Mouse (Mus musculus): Measurements from ENCODE around the gene Vapb. TPM values are rescaled to one million over a fixed set of nuclear protein-coding genes. Genes with fewer than 3 reads are reported as not detected.

Gene Vapb
- polyA plus RNA-seq, 1 experiment from 2014 or later: 5.1 TPM

DNA sequence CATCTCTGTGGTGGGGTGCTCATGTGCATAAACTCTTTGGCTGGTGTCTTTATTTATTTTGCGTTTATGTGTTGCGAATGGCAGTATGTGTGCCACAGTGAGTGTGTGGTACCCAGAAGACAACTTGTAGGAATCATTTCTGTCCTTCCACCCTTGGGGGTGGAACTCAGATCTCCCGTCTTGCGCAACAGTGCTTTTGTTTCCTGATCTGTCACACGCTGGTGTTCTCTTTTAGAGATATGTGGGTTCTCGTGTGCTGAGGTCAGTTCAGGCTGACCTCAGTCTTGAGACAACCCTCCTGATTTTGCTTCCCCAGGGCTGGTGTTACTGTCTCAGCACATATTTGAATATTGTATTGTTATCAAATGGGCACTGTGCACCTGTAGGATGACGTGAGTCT, 1.8 kb downstream of the Vapb start:
- Histone ChIP-seq H3K9me3 (replicated peaks) (no peaks in the 10 kb centered on the region), H3K36me3 (replicated peaks) (no peaks in the 10 kb centered on the region), H3K4me1 (replicated peaks) (peaks cover 44% of the 10 kb centered on the region), H3K4me3 (replicated peaks) (no peak overlapping the region), H3K27me3 (no peaks in the 10 kb centered on the region), H3K4me2 (no peak overlapping the region), H3K27ac (replicated peaks) (no peak overlapping the region), H3K9ac (no peak overlapping the region)
- 67% methylated on average over 7 of the region's 7 CpGs for WGBS (ENCODE audit: insufficient replicate concordance)
- ATAC-seq (ENCODE audit: insufficient read depth): no peak

DNA sequence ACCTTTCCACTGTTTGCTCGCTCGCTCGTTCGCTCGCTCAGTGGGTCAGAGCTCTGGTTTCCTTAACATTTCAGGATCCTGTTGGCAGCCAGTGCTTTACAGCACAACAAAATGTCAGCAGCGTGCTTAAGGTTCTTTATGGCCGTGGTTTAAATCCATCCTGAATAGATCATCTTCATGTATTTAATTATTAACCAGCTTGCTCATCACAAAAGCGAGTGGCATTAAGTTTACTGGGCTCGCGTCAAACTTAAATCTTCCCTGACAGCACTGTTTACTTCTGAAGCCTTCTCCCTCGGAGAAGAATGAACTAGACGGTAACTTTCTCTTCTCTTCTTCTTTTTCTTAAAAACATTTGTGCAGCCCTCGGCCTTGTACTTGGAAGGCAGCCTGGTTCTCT, 4.8 kb downstream of the Vapb start:
- Histone ChIP-seq H3K4me2 (no peak overlapping the region), H3K4me3 (replicated peaks) (no peak overlapping the region), H3K36me3 (replicated peaks) (no peaks in the 10 kb centered on the region), H3K9me3 (replicated peaks) (no peaks in the 10 kb centered on the region), H3K9ac (no peak overlapping the region), H3K4me1 (replicated peaks) (peaks cover 52% of the 10 kb centered on the region), H3K27ac (replicated peaks) (no peak overlapping the region), H3K27me3 (no peaks in the 10 kb centered on the region)
- WGBS (ENCODE audit: insufficient replicate concordance): 78% methylated on average over 13 of the region's 13 CpGs
- ATAC-seq (ENCODE audit: insufficient read depth): no peak

DNA sequence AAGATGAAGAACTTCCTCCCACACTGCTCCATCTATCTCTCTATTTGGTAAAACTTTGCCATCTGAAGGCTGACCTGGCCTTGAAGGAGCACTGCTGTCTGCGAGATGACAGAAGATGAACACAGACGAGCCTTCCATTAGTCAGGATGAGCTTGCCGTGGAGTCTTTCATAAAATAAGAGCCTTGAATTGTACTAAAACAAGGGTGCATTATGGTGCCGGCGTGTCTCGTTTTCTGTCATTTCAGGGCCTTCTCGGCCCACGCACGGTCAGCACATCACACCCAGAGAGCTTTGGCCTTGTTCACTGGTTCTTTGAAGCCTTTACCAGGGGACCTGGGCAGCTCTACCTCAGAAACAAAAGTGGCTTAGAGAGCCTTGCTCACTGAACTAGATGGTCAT, 5.4 kb downstream of the Vapb start:
- Histone ChIP-seq H3K27me3 (no peaks in the 10 kb centered on the region), H3K4me3 (replicated peaks) (no peak overlapping the region), H3K27ac (replicated peaks) (no peak overlapping the region), H3K4me1 (replicated peaks) (peaks cover 47% of the 10 kb centered on the region), H3K9ac (no peak overlapping the region), H3K9me3 (replicated peaks) (no peaks in the 10 kb centered on the region), H3K4me2 (no peak overlapping the region), H3K36me3 (replicated peaks) (no peaks in the 10 kb centered on the region)
- WGBS (ENCODE audit: insufficient replicate concordance): 73% methylated on average over 9 of the region's 9 CpGs
- ATAC-seq (ENCODE audit: insufficient read depth): no peak

DNA sequence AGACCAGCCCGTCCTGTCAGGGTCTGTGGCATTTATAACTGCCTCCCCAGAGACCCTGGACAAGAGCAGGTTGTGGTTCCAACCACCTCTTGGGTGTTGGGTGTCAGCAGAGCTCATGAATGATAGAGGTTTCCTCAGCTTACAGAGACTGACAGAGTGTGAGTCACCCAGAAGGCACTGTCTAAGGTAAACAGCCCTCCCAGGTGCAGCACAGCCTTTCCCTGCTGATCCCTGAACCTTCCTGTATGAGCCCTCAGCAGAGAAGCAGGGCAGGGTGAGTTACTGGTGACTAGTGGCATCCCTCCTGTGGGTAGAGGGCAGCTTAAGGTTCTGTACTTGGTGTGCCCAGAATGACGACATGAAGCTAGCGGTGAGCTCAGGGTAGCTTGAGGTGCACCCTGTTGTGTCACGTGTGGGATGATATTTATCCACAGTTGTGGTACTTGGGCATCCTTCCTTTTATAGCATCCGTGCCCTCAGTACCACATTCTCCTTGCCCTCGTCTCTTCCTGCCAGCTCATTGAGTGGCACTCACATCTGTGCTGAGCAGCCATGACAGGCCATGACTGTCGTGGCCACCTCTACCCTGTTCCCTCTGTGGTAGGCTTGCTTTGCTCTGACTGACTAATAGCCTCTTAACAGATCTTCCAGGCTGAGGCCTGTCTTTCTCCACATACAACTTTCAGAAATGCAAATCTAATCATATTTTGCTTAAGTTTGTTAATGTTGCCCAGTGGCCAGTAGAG, 6.9 kb downstream of the Vapb start:
- no peak for ATAC-seq (ENCODE audit: insufficient read depth)
- Histone ChIP-seq H3K4me3 (replicated peaks) (no peak overlapping the region), H3K9ac (no peak overlapping the region), H3K27me3 (no peaks in the 10 kb centered on the region), H3K9me3 (replicated peaks) (no peaks in the 10 kb centered on the region), H3K4me2 (no peak overlapping the region), H3K4me1 (replicated peaks) (peaks cover 32% of the 10 kb centered on the region), H3K27ac (replicated peaks) (no peak overlapping the region), H3K36me3 (replicated peaks) (no peaks in the 10 kb centered on the region)
- WGBS (ENCODE audit: insufficient replicate concordance): 66% methylated on average over 7 of the region's 7 CpGs

DNA sequence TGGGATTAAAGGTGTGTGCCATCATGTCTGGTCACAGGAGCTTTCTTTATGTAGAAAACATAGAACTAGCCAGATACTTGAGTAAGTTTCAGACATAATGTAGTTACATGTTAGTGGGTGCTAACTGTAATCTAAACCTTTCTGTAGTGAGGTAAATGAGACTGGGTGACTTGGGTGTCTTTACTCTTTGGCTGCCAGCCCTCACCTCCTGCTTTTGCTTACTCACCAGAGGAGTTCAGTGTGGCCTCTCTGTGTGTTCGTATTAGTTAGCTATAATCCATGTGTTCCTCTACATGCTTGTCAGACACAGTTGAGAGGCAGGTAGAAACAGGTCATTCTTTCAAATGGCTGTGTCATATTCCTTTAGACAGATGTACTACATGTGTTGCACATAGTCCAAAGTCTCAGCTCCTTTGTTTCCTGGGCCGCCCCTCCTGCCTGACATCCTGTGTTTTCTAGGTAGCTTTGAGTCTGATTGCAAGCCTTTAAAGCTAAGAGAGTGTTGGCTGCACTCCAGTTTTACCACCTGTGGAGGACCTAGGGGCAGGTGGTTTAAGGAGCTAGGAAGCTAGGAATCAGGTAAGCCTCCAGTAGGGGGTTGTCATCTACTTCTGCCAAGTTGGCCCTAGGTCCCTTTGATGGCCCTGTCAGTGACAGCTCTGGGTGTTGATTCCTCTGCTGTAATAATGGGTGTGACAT, 11.8 kb downstream of the Vapb start:
- H3K27ac ChIP-seq (replicated peaks): no peak overlapping the region

DNA sequence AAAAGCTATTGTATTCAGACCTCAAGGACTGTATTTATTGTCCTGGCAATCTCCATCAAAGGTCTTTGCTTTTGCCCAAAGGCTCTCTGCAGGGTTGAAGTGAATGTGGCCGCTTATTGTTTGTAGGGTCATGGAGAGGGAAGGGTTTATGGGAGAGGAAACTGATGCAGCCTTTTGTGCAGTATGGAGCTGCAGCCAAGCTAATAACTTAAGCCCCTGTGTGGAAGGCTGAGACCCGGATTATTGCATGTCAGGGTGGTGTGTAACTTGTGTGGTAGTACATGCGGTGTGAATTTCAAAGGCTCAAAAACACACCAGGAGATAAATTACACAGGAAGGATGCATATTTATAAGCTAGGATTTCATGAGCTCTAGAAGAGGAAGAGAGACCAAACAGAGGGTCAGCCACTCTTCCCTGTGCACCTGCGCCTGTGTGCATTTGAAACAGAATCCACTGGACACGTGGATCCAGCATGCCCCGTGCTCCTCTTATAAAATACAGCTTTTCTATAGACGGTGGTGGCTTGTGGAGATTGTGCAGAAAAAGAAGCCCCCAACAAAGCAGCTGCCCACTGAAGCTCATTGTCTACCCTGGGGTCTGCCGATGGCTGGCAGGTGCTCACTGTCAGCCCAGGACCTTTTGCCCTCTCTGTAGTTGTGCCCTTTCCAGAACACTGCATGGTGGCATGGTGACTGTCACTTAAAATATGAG, 18.3 kb downstream of the Vapb start:
- H3K4me3 ChIP-seq (replicated peaks): no peak overlapping the region
- no peak overlapping the region for H3K4me2 ChIP-seq
- no peaks in the 10 kb centered on the region for H3K9me3 ChIP-seq (replicated peaks)
- ATAC-seq (ENCODE audit: insufficient read depth): no peak
- 66% methylated on average over 8 of the region's 8 CpGs for WGBS (ENCODE audit: insufficient replicate concordance)
- no peak overlapping the region for H3K27ac ChIP-seq (replicated peaks)
- H3K4me1 ChIP-seq (replicated peaks): peaks cover 10% of the 10 kb centered on the region
- H3K36me3 ChIP-seq (replicated peaks): no peaks in the 10 kb centered on the region
- H3K9ac ChIP-seq: no peak overlapping the region
- no peaks in the 10 kb centered on the region for H3K27me3 ChIP-seq

More for the DNA sequence above, 11.8 kb downstream of the Vapb start:
- H3K27me3 ChIP-seq: no peaks in the 10 kb centered on the region
- H3K4me1 ChIP-seq (replicated peaks): peaks cover 13% of the 10 kb centered on the region
- no peaks in the 10 kb centered on the region for H3K36me3 ChIP-seq (replicated peaks)
- 62% methylated on average over 2 of the region's 2 CpGs for WGBS (ENCODE audit: insufficient replicate concordance)
- ATAC-seq (ENCODE audit: insufficient read depth): no peak
- no peak overlapping the region for H3K4me2 ChIP-seq
- no peak overlapping the region for H3K4me3 ChIP-seq (replicated peaks)
- no peak overlapping the region for H3K9ac ChIP-seq
- H3K9me3 ChIP-seq (replicated peaks): no peaks in the 10 kb centered on the region

DNA sequence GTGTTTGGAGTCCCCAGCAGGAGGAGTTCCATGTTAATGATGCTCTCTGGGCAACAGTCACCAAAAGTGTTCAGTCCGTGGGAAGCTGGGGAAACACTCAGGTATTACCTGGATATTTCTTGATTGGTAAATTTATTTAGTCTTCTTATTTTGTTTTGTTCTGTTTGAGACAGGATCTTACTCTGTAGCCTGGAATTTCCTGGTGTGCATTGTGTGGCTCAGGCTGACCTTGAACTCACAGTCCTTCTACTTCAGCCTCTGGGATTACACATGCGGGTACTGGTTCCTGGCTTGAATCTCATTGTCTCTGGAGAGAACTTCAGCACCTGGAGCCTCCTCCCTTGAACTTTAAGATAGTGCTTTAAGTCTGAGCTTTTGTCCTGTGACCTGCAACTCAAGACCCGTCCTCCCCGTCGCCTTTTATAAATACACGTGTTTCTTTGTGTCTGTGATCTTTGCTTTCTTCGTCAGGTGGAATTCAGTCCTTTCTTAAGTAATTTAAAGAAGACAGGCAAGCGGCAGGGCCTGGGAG, 20.4 kb downstream of the Vapb start:
- Histone ChIP-seq H3K4me1 (replicated peaks) (peaks cover 11% of the 10 kb centered on the region), H3K27ac (replicated peaks) (no peak overlapping the region), H3K36me3 (replicated peaks) (no peaks in the 10 kb centered on the region), H3K9ac (no peak overlapping the region), H3K4me3 (replicated peaks) (no peak overlapping the region), H3K4me2 (no peak overlapping the region), H3K27me3 (no peaks in the 10 kb centered on the region), H3K9me3 (replicated peaks) (no peaks in the 10 kb centered on the region)
- ATAC-seq (ENCODE audit: insufficient read depth): no peak
- 73% methylated on average over 8 of the region's 8 CpGs for WGBS (ENCODE audit: insufficient replicate concordance)

DNA sequence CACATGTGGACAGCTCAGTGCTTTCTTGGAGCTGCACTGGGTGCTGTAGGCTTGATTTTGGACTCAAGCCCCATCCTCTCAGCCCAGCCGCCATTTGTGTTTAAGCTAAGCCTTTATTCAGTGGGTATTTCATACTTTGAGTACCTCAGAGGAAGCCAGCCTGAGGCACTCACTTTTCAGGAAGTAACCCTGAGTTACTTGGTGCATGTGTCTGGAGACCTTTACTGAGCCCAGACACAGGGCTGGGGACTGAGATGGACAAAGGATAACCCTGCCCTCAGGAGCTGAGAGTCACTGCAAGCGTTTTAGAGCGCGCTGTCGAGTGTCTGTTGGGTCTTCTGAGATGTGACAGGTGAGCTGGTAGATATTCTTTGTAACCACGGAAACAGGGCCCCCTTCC, 23.3 kb downstream of the Vapb start:
- Histone ChIP-seq H3K4me1 (replicated peaks) (peaks cover 11% of the 10 kb centered on the region), H3K9me3 (replicated peaks) (no peaks in the 10 kb centered on the region), H3K27ac (replicated peaks) (no peak overlapping the region), H3K9ac (no peak overlapping the region), H3K27me3 (no peaks in the 10 kb centered on the region), H3K4me3 (replicated peaks) (no peak overlapping the region), H3K4me2 (no peak overlapping the region), H3K36me3 (replicated peaks) (0 out of 2 replicates have a peak, but pooled peaks cover 6% of the 10 kb centered on the region)
- no peak for ATAC-seq (ENCODE audit: insufficient read depth)
- WGBS (ENCODE audit: insufficient replicate concordance): 64% methylated on average over 6 of the region's 6 CpGs

DNA sequence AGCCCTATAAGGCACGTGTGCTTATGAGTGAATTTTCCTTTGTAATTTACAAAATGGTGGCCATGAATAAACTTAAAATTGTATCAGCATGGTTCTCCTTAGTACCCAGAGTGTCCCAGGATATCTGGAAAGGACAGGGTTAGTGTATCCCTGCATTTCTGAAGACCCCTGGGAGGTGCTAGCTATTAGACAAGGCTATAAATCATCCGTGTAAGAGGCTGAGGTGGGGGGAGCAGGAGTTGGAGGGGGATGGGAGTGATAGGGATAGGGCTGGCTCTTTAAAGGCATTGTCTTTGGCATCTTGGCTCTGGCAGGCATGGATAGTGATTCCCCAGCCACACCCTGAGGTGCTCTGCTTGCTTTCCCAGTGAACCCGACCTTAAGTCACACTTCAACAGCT, 27.3 kb downstream of the Vapb start:
- peaks cover 19% of the 10 kb centered on the region for H3K4me1 ChIP-seq (replicated peaks)
- 0 out of 2 replicates have a peak, but pooled peaks cover 6% of the 10 kb centered on the region for H3K36me3 ChIP-seq (replicated peaks)
- no peak overlapping the region for H3K9ac ChIP-seq
- H3K27ac ChIP-seq (replicated peaks): no peak overlapping the region
- H3K27me3 ChIP-seq: no peaks in the 10 kb centered on the region
- H3K9me3 ChIP-seq (replicated peaks): no peaks in the 10 kb centered on the region
- H3K4me3 ChIP-seq (replicated peaks): no peak overlapping the region
- H3K4me2 ChIP-seq: no peak overlapping the region
- ATAC-seq (ENCODE audit: insufficient read depth): no peak
- WGBS (ENCODE audit: insufficient replicate concordance): 55% methylated on average over 3 of the region's 3 CpGs

DNA sequence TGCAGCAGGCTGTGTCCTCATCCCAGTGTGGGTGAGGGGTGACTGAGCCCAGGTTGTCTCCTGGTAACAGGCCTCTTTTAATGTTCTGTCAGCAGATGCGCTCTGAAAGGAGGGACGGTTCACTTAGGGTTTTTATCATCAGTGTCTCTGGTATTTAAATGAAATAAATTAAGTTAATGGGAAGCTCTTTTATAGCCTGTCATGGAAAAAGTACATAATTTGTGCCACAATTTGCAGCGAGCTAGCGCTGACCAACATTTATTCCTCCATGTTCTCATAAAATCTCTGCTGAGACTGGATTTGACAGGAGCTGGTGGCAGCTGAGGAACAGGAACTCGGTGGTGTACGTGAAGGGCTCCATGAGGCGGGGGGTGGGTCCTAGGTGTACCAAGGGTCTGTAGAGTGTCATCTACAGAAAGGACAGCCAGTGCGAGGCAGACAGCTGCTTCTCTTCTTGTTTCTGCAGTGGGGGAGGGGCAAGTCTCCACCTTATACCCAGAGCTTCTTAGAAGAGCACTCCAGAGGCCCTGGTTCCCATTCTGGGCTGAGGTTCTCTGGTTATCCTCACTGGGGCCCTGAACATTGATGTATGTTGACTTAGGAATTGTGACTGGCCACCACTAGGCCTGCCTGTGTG, 30.8 kb downstream of the Vapb start:
- H3K9me3 ChIP-seq (replicated peaks): no peaks in the 10 kb centered on the region
- H3K27me3 ChIP-seq: no peaks in the 10 kb centered on the region
- no peak overlapping the region for H3K4me2 ChIP-seq
- peaks cover 8% of the 10 kb centered on the region for H3K4me1 ChIP-seq (replicated peaks)
- 0 out of 2 replicates have a peak, but pooled peaks cover 11% of the 10 kb centered on the region for H3K36me3 ChIP-seq (replicated peaks)
- ATAC-seq (ENCODE audit: insufficient read depth): no peak
- H3K4me3 ChIP-seq (replicated peaks): no peak overlapping the region
- 73% methylated on average over 8 of the region's 8 CpGs for WGBS (ENCODE audit: insufficient replicate concordance)
- no peak overlapping the region for H3K27ac ChIP-seq (replicated peaks)
- H3K9ac ChIP-seq: no peak overlapping the region

DNA sequence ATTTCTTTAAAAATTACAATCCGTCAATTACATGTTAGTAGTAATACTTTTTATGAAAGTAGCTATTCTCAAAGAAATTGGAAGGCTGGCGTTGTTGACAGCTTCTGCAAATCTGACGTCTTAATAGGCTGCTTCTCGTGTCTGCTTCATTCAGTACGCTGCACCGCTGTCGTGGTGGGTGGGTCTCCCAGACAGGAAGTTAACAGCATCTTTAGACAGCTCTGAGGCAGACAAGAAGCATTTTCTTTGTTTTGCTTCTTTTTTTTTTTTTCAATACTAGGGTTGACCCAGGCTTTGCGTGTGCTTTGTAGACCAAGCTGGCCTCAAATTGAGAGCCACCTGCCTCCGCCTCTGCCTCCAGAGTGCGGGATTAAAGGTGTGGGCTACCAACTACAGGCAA, 31.9 kb downstream of the Vapb start:
- no peaks in the 10 kb centered on the region for H3K27me3 ChIP-seq
- H3K4me3 ChIP-seq (replicated peaks): no peak overlapping the region
- peaks cover 8% of the 10 kb centered on the region for H3K4me1 ChIP-seq (replicated peaks)
- H3K9me3 ChIP-seq (replicated peaks): no peaks in the 10 kb centered on the region
- no peak overlapping the region for H3K9ac ChIP-seq
- no peak overlapping the region for H3K4me2 ChIP-seq
- WGBS (ENCODE audit: insufficient replicate concordance): 41% methylated on average over 10 of the region's 10 CpGs
- no peak overlapping the region; the same call in 1 of the 2 replicates for H3K27ac ChIP-seq (replicated peaks)
- ATAC-seq (ENCODE audit: insufficient read depth): no peak
- H3K36me3 ChIP-seq (replicated peaks): 0 out of 2 replicates have a peak, but pooled peaks cover 7% of the 10 kb centered on the region

All from liver, embryonic 15.5 days (tissue).